Mouse (Mus musculus) MEL (cell line): ENCODE measurements at regions not wholly inside any gene's neighbourhood (a gene's known extent, or its start where the extent isn't known, plus 50 kb on each side); places are given as distances from the start of the nearest gene placed in this dataset.

ENCODE experiments used
- DNase-seq: peaks from one replicate; pipeline ENCODE4 v3.0.0; 2011; ENCODE audit warnings: low read depth, low spot score
- H3K27ac ChIP-seq: 2 replicates; pipeline ENCODE4 v1.5.1; 2012; ENCODE audit warnings: low read depth, mild to moderate bottlenecking, control low read depth, low read length, moderate library complexity; ENCODE audit not compliant: control insufficient read depth
- H3K27me3 ChIP-seq, 2 experiments: fragments of 150-350 bp in 1 of 2; sonication (generic) in 1 of 2; 2 replicates each; pipeline ENCODE4 v1.6.1; 2012; ENCODE audit warnings: low read length in 2 of 2, mild to moderate bottlenecking in 2 of 2, improper control_type of control experiment in 1 of 2, moderate library complexity in 1 of 2; ENCODE audit not compliant: insufficient read depth in 2 of 2, control insufficient read depth in 1 of 2
- H3K36me3 ChIP-seq, 2 experiments: 2 replicates each; pipeline ENCODE4 v1.6.1; 2012 to 2014; ENCODE audit warnings: low read length in 2 of 2, improper control_type of control experiment in 1 of 2, inconsistent platforms in 1 of 2, mild to moderate bottlenecking in 1 of 2; ENCODE audit not compliant: insufficient read depth in 2 of 2, control insufficient read depth in 1 of 2
- H3K4me1 ChIP-seq, 2 experiments: fragments of 150-350 bp in 1 of 2; sonication (generic) in 1 of 2; 2 replicates each; pipeline ENCODE4 v1.6.1; 2012; ENCODE audit warnings: low read length in 2 of 2, improper control_type of control experiment in 1 of 2, mild to moderate bottlenecking in 1 of 2; ENCODE audit not compliant: insufficient read depth in 2 of 2, control insufficient read depth in 1 of 2
- H3K4me3 ChIP-seq, 2 experiments: fragments of 150-350 bp in 1 of 2; sonication (generic) in 1 of 2; 2 replicates each; pipeline ENCODE4 v1.5.1; 2012; ENCODE audit warnings: low read depth in 2 of 2, low read length in 2 of 2, mild to moderate bottlenecking in 2 of 2, moderate library complexity in 2 of 2, control low read depth in 1 of 2, improper control_type of control experiment in 1 of 2; ENCODE audit not compliant: control insufficient read depth in 1 of 2, insufficient read depth in 1 of 2
- H3K79me2 ChIP-seq: 2 replicates; pipeline ENCODE4 v1.6.1; 2012; ENCODE audit warnings: mild to moderate bottlenecking, low read length, moderate library complexity; ENCODE audit not compliant: control insufficient read depth, poor library complexity, insufficient read depth
- H3K9ac ChIP-seq: 2 replicates; pipeline ENCODE4 v1.6.1; 2012; ENCODE audit warnings: low read depth, mild to moderate bottlenecking, control low read depth, low read length, moderate library complexity; ENCODE audit not compliant: control insufficient read depth, poor library complexity, severe bottlenecking
- H3K9me3 ChIP-seq: fragments of 150-350 bp; sonication (generic); replicated peaks from 2 replicates; pipeline ENCODE4 v1.6.1; 2012; ENCODE audit warnings: mild to moderate bottlenecking, low read length, improper control_type of control experiment, moderate library complexity; ENCODE audit not compliant: insufficient read depth
- BHLHE40 ChIP-seq: IDR thresholded peaks from 2 replicates; pipeline ENCODE4 v1.6.1; 2012; ENCODE audit warnings: low read depth, mild to moderate bottlenecking, inconsistent platforms, low read length, improper control_type of control experiment, borderline replicate concordance
- CHD1 ChIP-seq: IDR thresholded peaks from 2 replicates; pipeline ENCODE4 v1.6.1; 2012; ENCODE audit warnings: low read depth, mild to moderate bottlenecking, inconsistent platforms, low read length, improper control_type of control experiment
- CHD2 ChIP-seq: IDR thresholded peaks from 2 replicates; pipeline ENCODE4 v1.6.1; 2011; ENCODE audit warnings: low read length, improper control_type of control experiment
- CTCF ChIP-seq, 3 experiments: IDR thresholded peaks in 2 of 3; conservative IDR thresholded peaks in 1 of 3; 2 replicates each; pipeline ENCODE4 v1.5.1; 2011 to 2012; ENCODE audit warnings: low read length in 3 of 3, low read depth in 2 of 3, mild to moderate bottlenecking in 2 of 3, improper control_type of control experiment in 1 of 3, inconsistent platforms in 1 of 3, mixed read lengths in 1 of 3, moderate library complexity in 1 of 3; ENCODE audit not compliant: control insufficient read depth in 1 of 3, insufficient read depth in 1 of 3, poor library complexity in 1 of 3, severe bottlenecking in 1 of 3
- E2F4 ChIP-seq: IDR thresholded peaks from 2 replicates; pipeline ENCODE4 v1.6.1; 2011; ENCODE audit warnings: low read depth, low read length, improper control_type of control experiment, borderline replicate concordance
- ELF1 ChIP-seq: IDR thresholded peaks from 2 replicates; pipeline ENCODE4 v1.6.1; 2014; ENCODE audit warnings: low read depth, mild to moderate bottlenecking, inconsistent platforms, low read length, improper control_type of control experiment, moderate library complexity
- EP300 ChIP-seq, 2 experiments: IDR thresholded peaks; 2 replicates each; pipeline ENCODE4 v1.6.1; 2011; ENCODE audit warnings: improper control_type of control experiment in 2 of 2, low read length in 2 of 2, low read depth in 1 of 2, mild to moderate bottlenecking in 1 of 2
- ETS1 ChIP-seq: IDR thresholded peaks from 2 replicates; pipeline ENCODE4 v1.6.1; 2012; ENCODE audit warnings: low read depth, mild to moderate bottlenecking, inconsistent platforms, low read length, improper control_type of control experiment, moderate library complexity
- GABPA ChIP-seq: IDR thresholded peaks from 2 replicates; pipeline ENCODE4 v1.6.1; 2012; ENCODE audit warnings: low read depth, mild to moderate bottlenecking, inconsistent platforms, low read length, improper control_type of control experiment, moderate library complexity
- GATA1 ChIP-seq: IDR thresholded peaks from 2 replicates; pipeline ENCODE4 v1.6.1; 2011; ENCODE audit warnings: low read depth, low read length, improper control_type of control experiment
- HCFC1 ChIP-seq: IDR thresholded peaks from 2 replicates; pipeline ENCODE4 v1.6.1; 2012; ENCODE audit warnings: low read depth, mild to moderate bottlenecking, inconsistent platforms, low read length, improper control_type of control experiment, moderate library complexity
- JUND ChIP-seq: IDR thresholded peaks from 2 replicates; pipeline ENCODE4 v1.6.1; 2011; ENCODE audit warnings: low read depth, mild to moderate bottlenecking, improper control_type of control experiment, low read length
- KAT2A ChIP-seq: conservative IDR thresholded peaks from 2 replicates; pipeline ENCODE4 v1.6.1; 2012; ENCODE audit warnings: low read depth, low read length, improper control_type of control experiment, inconsistent platforms
- MAFK ChIP-seq: IDR thresholded peaks from 2 replicates; pipeline ENCODE4 v1.6.1; 2011; ENCODE audit warnings: low read depth, mild to moderate bottlenecking, low read length, improper control_type of control experiment, borderline replicate concordance
- MAX ChIP-seq: IDR thresholded peaks from 2 replicates; pipeline ENCODE4 v1.6.1; 2011; ENCODE audit warnings: low read length, improper control_type of control experiment
- MAZ ChIP-seq: IDR thresholded peaks from 2 replicates; pipeline ENCODE4 v1.6.1; 2012; ENCODE audit warnings: low read depth, mild to moderate bottlenecking, inconsistent platforms, low read length, improper control_type of control experiment
- MEF2A ChIP-seq: IDR thresholded peaks from 2 replicates; pipeline ENCODE4 v1.6.1; 2014; ENCODE audit warnings: low read depth, mild to moderate bottlenecking, inconsistent platforms, low read length, improper control_type of control experiment; ENCODE audit not compliant: poor library complexity, insufficient replicate concordance, severe bottlenecking; ENCODE audit errors: extremely low read depth
- MXI1 ChIP-seq: IDR thresholded peaks from 2 replicates; pipeline ENCODE4 v1.6.1; 2011; ENCODE audit warnings: mild to moderate bottlenecking, low read depth, low read length, improper control_type of control experiment
- MYB ChIP-seq: IDR thresholded peaks from 2 replicates; pipeline ENCODE4 v1.6.1; 2011; ENCODE audit warnings: mild to moderate bottlenecking, low read depth, low read length, improper control_type of control experiment
- MYC ChIP-seq: IDR thresholded peaks from 2 replicates; pipeline ENCODE4 v1.6.1; 2011; ENCODE audit warnings: low read depth, mild to moderate bottlenecking, low read length, improper control_type of control experiment, moderate library complexity
- NELFE ChIP-seq: IDR thresholded peaks from 2 replicates; pipeline ENCODE4 v1.6.1; 2011; ENCODE audit warnings: low read depth, low read length, improper control_type of control experiment
- NRF1 ChIP-seq: IDR thresholded peaks from 2 replicates; pipeline ENCODE4 v1.6.1; 2014; ENCODE audit warnings: low read depth, mild to moderate bottlenecking, inconsistent platforms, low read length, improper control_type of control experiment, moderate library complexity; ENCODE audit not compliant: poor library complexity, insufficient read depth, severe bottlenecking
- POLR2A ChIP-seq, 2 experiments: IDR thresholded peaks; 2 replicates each; pipeline ENCODE4 v1.6.1; 2011 to 2012; ENCODE audit warnings: low read length in 2 of 2, mild to moderate bottlenecking in 2 of 2, control low read depth in 1 of 2, improper control_type of control experiment in 1 of 2, low read depth in 1 of 2, moderate library complexity in 1 of 2; ENCODE audit not compliant: control insufficient read depth in 1 of 2, insufficient read depth in 1 of 2, poor library complexity in 1 of 2
- POLR2AphosphoS2 ChIP-seq: IDR thresholded peaks from 2 replicates; pipeline ENCODE4 v1.6.1; 2011; ENCODE audit warnings: low read length, improper control_type of control experiment
- RAD21 ChIP-seq: IDR thresholded peaks from 2 replicates; pipeline ENCODE4 v1.6.1; 2011; ENCODE audit warnings: mild to moderate bottlenecking, low read depth, low read length, improper control_type of control experiment
- RCOR1 ChIP-seq: IDR thresholded peaks from 2 replicates; pipeline ENCODE4 v1.6.1; 2012; ENCODE audit warnings: low read depth, mild to moderate bottlenecking, inconsistent platforms, low read length, improper control_type of control experiment
- SIN3A ChIP-seq: IDR thresholded peaks from 2 replicates; pipeline ENCODE4 v1.6.1; 2012; ENCODE audit warnings: low read length, improper control_type of control experiment, inconsistent platforms
- SMC3 ChIP-seq: IDR thresholded peaks from 2 replicates; pipeline ENCODE4 v1.6.1; 2011; ENCODE audit warnings: low read depth, low read length, improper control_type of control experiment
- TAL1 ChIP-seq: IDR thresholded peaks from 2 replicates; pipeline ENCODE4 v1.6.1; 2012; ENCODE audit warnings: mild to moderate bottlenecking, inconsistent platforms, low read length, moderate library complexity, mixed read lengths
- TBP ChIP-seq: IDR thresholded peaks from 2 replicates; pipeline ENCODE4 v1.8.0; 2011; ENCODE audit warnings: low read depth, low read length, improper control_type of control experiment
- TCF12 ChIP-seq: IDR thresholded peaks from 2 replicates; pipeline ENCODE4 v1.6.1; 2014; ENCODE audit warnings: low read depth, mild to moderate bottlenecking, inconsistent platforms, low read length, improper control_type of control experiment, moderate library complexity
- UBTF ChIP-seq: IDR thresholded peaks from 2 replicates; pipeline ENCODE4 v1.6.1; 2012; ENCODE audit warnings: low read depth, mild to moderate bottlenecking, inconsistent platforms, low read length, improper control_type of control experiment, moderate library complexity, borderline replicate concordance; ENCODE audit not compliant: insufficient read depth
- USF1 ChIP-seq: IDR thresholded peaks from 2 replicates; pipeline ENCODE4 v1.6.1; 2014; ENCODE audit warnings: low read depth, mild to moderate bottlenecking, inconsistent platforms, low read length, improper control_type of control experiment, moderate library complexity
- USF2 ChIP-seq, 2 experiments: IDR thresholded peaks; 2 replicates each; pipeline ENCODE4 v1.6.1; 2011 to 2012; ENCODE audit warnings: improper control_type of control experiment in 2 of 2, low read length in 2 of 2, borderline replicate concordance in 1 of 2, inconsistent platforms in 1 of 2, low read depth in 1 of 2, mild to moderate bottlenecking in 1 of 2; ENCODE audit not compliant: insufficient read depth in 1 of 2
- ZC3H11A ChIP-seq: IDR thresholded peaks from 2 replicates; pipeline ENCODE4 v1.6.1; 2012; ENCODE audit warnings: low read depth, mild to moderate bottlenecking, inconsistent platforms, low read length, improper control_type of control experiment
- ZKSCAN1 ChIP-seq: IDR thresholded peaks from 2 replicates; pipeline ENCODE4 v1.6.1; 2012; ENCODE audit warnings: low read depth, mild to moderate bottlenecking, inconsistent platforms, low read length, improper control_type of control experiment, moderate library complexity
- ZMIZ1 ChIP-seq: IDR thresholded peaks from 2 replicates; pipeline ENCODE4 v1.6.1; 2012; ENCODE audit warnings: low read depth, mild to moderate bottlenecking, inconsistent platforms, low read length, improper control_type of control experiment, moderate library complexity
- ZNF384 ChIP-seq: IDR thresholded peaks from 2 replicates; pipeline ENCODE4 v1.6.1; 2012; ENCODE audit warnings: low read depth, mild to moderate bottlenecking, inconsistent platforms, low read length, improper control_type of control experiment

GRCm38 (mm10) chr11:19144506-19144905 is 125.7 kb upstream of the Meis1 start:
- Histone ChIP-seq H3K4me1 (peaks cover 27% of the 10 kb centered on the region in 2 experiments), H3K9ac (no peak overlapping the region), H3K79me2 (no peaks in the 10 kb centered on the region), H3K9me3 (no peaks in the 10 kb centered on the region), H3K27me3 (no peaks in the 10 kb centered on the region), H3K27ac (peak overlapping the region; percentile 96), H3K36me3 (peaks cover 0 to 39% of the 10 kb centered on the region in 2 experiments; a peak in 2 of 4 replicates), H3K4me3 (no peak overlapping the region)
- peak; percentile 55 for DNase-seq
- TF ChIP-seq TBP (no peak), HCFC1 (no peak), EP300 (IDR thresholded peaks at IDR 0.05; ENCODE audit: low read depth in 1 of 2, low read length in 2 of 2) (no peak), POLR2A (IDR thresholded peaks at IDR 0.05; ENCODE audit: control insufficient read depth in 1 of 2, insufficient read depth in 1 of 2, low read depth in 1 of 2, low read length in 2 of 2, poor library complexity in 1 of 2) (no peak), MAX (no peak), RAD21 (no peak), CTCF (IDR thresholded peaks at IDR 0.05 in 2 of 3, conservative IDR thresholded peaks at IDR 0.05 in 1 of 3; ENCODE audit: control insufficient read depth in 1 of 3, insufficient read depth in 1 of 3, low read depth in 2 of 3, low read length in 3 of 3, poor library complexity in 1 of 3, severe bottlenecking in 1 of 3) (no peak), POLR2AphosphoS2 (no peak), ZNF384 (no peak), MAZ (no peak), GATA1 (no peak), BHLHE40 (no peak), ZC3H11A (0 out of 2 replicates have a peak, but pooled peaks have one; percentile 2), ZMIZ1 (0 out of 2 replicates have a peak, but pooled peaks have one; percentile 23), NRF1 (no peak), MXI1 (no peak), UBTF (no peak), USF1 (no peak), NELFE (peak; percentile 15; the same call in 1 of the 2 replicates), CHD2 (no peak), ZKSCAN1 (no peak), SIN3A (no peak), ELF1 (no peak), MAFK (no peak), MEF2A (no peak), KAT2A (no peak), TAL1 (no peak), CHD1 (0 out of 2 replicates have a peak, but pooled peaks have one; percentile 73), SMC3 (no peak), JUND (no peak), RCOR1 (no peak), ETS1 (peak; percentile 43; the same call in 1 of the 2 replicates), MYB (no peak), USF2 (IDR thresholded peaks at IDR 0.05; ENCODE audit: borderline replicate concordance in 1 of 2, insufficient read depth in 1 of 2, low read depth in 1 of 2, low read length in 2 of 2) (no peak), MYC (no peak), E2F4 (no peak), GABPA (no peak), TCF12 (no peak)
